Mouse (Mus musculus): ENCODE results near the gene Rtbdn. TPM values are rescaled to one million over a fixed set of nuclear protein-coding genes. Genes with fewer than 3 reads are reported as not detected.

The Rtbdn gene
- total RNA-seq, 2 experiments from 2014 or later = not detected

- ATAC-seq (replicated peaks; ENCODE audit: poor library complexity) = no peak
Observed at GRCm38 (mm10) chr8:84995680-84996079, 48.9 kb downstream of the Rtbdn start.

- no peak for ATAC-seq (replicated peaks; ENCODE audit: poor library complexity)
Observed at GRCm38 (mm10) chr8:84996978-84997377, 50.2 kb downstream of the Rtbdn start.

GRCm38 (mm10) chr8:84997649-84998295 is 51.0 kb downstream of the Rtbdn start:
- peak; percentile 100 for ATAC-seq (replicated peaks; ENCODE audit: poor library complexity)

Other genes with a start within 250 kb of the Rtbdn start
- 56.3 and 72.0 TPM in 2 replicates for gene Lyl1, start 245.5 kb upstream of the Rtbdn start, total RNA-seq (2015)
- 58.0 and 65.6 TPM in 2 replicates for gene Lyl1, start 245.5 kb upstream of the Rtbdn start, total RNA-seq (2017)
- 12.2 and 15.2 TPM in 2 replicates for gene G430095P16Rik, start 224.0 kb upstream of the Rtbdn start, total RNA-seq (2015)
- 3.7 and 8.5 TPM in 2 replicates for gene G430095P16Rik, start 224.0 kb upstream of the Rtbdn start, total RNA-seq (2017)
- gene Nfix, start 146.6 kb upstream of the Rtbdn start, total RNA-seq (2015) = 44.4 and 46.9 TPM in 2 replicates
- 12.0 and 15.7 TPM in 2 replicates for gene Nfix, start 146.6 kb upstream of the Rtbdn start, total RNA-seq (2017)
- gene Dand5, start 124.2 kb upstream of the Rtbdn start, total RNA-seq (2015) = 2.2 and 2.4 TPM in 2 replicates
- gene Dand5, start 124.2 kb upstream of the Rtbdn start, total RNA-seq (2017) = 1.7 and 4.0 TPM in 2 replicates
- gene Gadd45gip1, start 115.5 kb upstream of the Rtbdn start, total RNA-seq (2015) = 21.4 and 21.9 TPM in 2 replicates
- gene Gadd45gip1, start 115.5 kb upstream of the Rtbdn start, total RNA-seq (2017) = 51.2 and 57.4 TPM in 2 replicates
- gene Rad23a, start 106.3 kb upstream of the Rtbdn start, total RNA-seq (2015) = 30.2 and 34.4 TPM in 2 replicates
- gene Rad23a, start 106.3 kb upstream of the Rtbdn start, total RNA-seq (2017) = 26.2 and 26.3 TPM in 2 replicates
- gene Calr, start 100.1 kb upstream of the Rtbdn start, total RNA-seq (2015) = 1,060 and 1,133 TPM in 2 replicates
- 4,756 and 5,574 TPM in 2 replicates for gene Calr, start 100.1 kb upstream of the Rtbdn start, total RNA-seq (2017)
- 33.3 and 51.2 TPM in 2 replicates for gene Farsa, start 90.0 kb upstream of the Rtbdn start, total RNA-seq (2015)
- 173 and 193 TPM in 2 replicates for gene Farsa, start 90.0 kb upstream of the Rtbdn start, total RNA-seq (2017)
- 248 and 250 TPM in 2 replicates for gene Syce2, start 74.9 kb upstream of the Rtbdn start, total RNA-seq (2015)
- 130 and 139 TPM in 2 replicates for gene Syce2, start 74.9 kb upstream of the Rtbdn start, total RNA-seq (2017)
- gene Gcdh, start 53.1 kb upstream of the Rtbdn start, total RNA-seq (2015) = 17.4 and 19.0 TPM in 2 replicates
- gene Gcdh, start 53.1 kb upstream of the Rtbdn start, total RNA-seq (2017) = 27.8 TPM in 2 replicates
- gene Klf1, start 45.1 kb upstream of the Rtbdn start, total RNA-seq (2015) = 12.3 and 22.4 TPM in 2 replicates
- 14.0 and 30.8 TPM in 2 replicates for gene Klf1, start 45.1 kb upstream of the Rtbdn start, total RNA-seq (2017)
- gene Dnase2a, start 38.4 kb upstream of the Rtbdn start, total RNA-seq (2015) = 16.8 and 23.7 TPM in 2 replicates
- 52.7 and 73.5 TPM in 2 replicates for gene Dnase2a, start 38.4 kb upstream of the Rtbdn start, total RNA-seq (2017)
- gene Mast1, start 9.6 kb upstream of the Rtbdn start, total RNA-seq (2015) = not detected in 2 replicates
- gene Mast1, start 9.6 kb upstream of the Rtbdn start, total RNA-seq (2017) = 0.03 TPM in 1 of 2 replicates, not detected in the other
- gene Gm49661, start 22.4 kb downstream of the Rtbdn start, total RNA-seq (2015) = not detected in 2 replicates
- gene Gm49661, start 22.4 kb downstream of the Rtbdn start, total RNA-seq (2017) = not detected in 2 replicates
- 266 and 310 TPM in 2 replicates for gene Prdx2, start 22.6 kb downstream of the Rtbdn start, total RNA-seq (2015)
- 340 and 388 TPM in 2 replicates for gene Prdx2, start 22.6 kb downstream of the Rtbdn start, total RNA-seq (2017)
- 136 and 178 TPM in 2 replicates for gene Rnaseh2a, start 22.8 kb downstream of the Rtbdn start, total RNA-seq (2015)
- gene Rnaseh2a, start 22.8 kb downstream of the Rtbdn start, total RNA-seq (2017) = 109 and 162 TPM in 2 replicates
- gene Junb, start 31.7 kb downstream of the Rtbdn start, total RNA-seq (2015) = 14.7 and 26.1 TPM in 2 replicates
- gene Junb, start 31.7 kb downstream of the Rtbdn start, total RNA-seq (2017) = 38.9 and 57.5 TPM in 2 replicates
- 1.9 and 3.8 TPM in 2 replicates for gene Hook2, start 43.6 kb downstream of the Rtbdn start, total RNA-seq (2015)
- gene Hook2, start 43.6 kb downstream of the Rtbdn start, total RNA-seq (2017) = 7.2 and 8.5 TPM in 2 replicates
- gene Best2, start 67.5 kb downstream of the Rtbdn start, total RNA-seq (2015) = not detected in 2 replicates
- gene Best2, start 67.5 kb downstream of the Rtbdn start, total RNA-seq (2017) = not detected in 2 replicates
- 68.4 and 69.0 TPM in 2 replicates for gene Asna1, start 78.3 kb downstream of the Rtbdn start, total RNA-seq (2015)
- 78.2 and 83.7 TPM in 2 replicates for gene Asna1, start 78.3 kb downstream of the Rtbdn start, total RNA-seq (2017)
- gene Trir, start 79.8 kb downstream of the Rtbdn start, total RNA-seq (2015) = 132 and 138 TPM in 2 replicates
- gene Trir, start 79.8 kb downstream of the Rtbdn start, total RNA-seq (2017) = 212 and 224 TPM in 2 replicates
- gene Tnpo2, start 89.9 kb downstream of the Rtbdn start, total RNA-seq (2015) = 16.2 and 16.7 TPM in 2 replicates
- 20.4 and 22.0 TPM in 2 replicates for gene Tnpo2, start 89.9 kb downstream of the Rtbdn start, total RNA-seq (2017)
- gene Fbxw9, start 113.1 kb downstream of the Rtbdn start, total RNA-seq (2015) = 4.4 and 4.9 TPM in 2 replicates
- gene Fbxw9, start 113.1 kb downstream of the Rtbdn start, total RNA-seq (2017) = 3.2 and 3.5 TPM in 2 replicates
- not detected in 2 replicates for gene Gm5741, start 121.0 kb downstream of the Rtbdn start, total RNA-seq (2015)
- gene Gm5741, start 121.0 kb downstream of the Rtbdn start, total RNA-seq (2017) = not detected in 2 replicates
- gene Dhps, start 124.8 kb downstream of the Rtbdn start, total RNA-seq (2015) = 60.4 and 69.7 TPM in 2 replicates
- 24.6 and 24.7 TPM in 2 replicates for gene Dhps, start 124.8 kb downstream of the Rtbdn start, total RNA-seq (2017)
- gene Wdr83os, start 133.7 kb downstream of the Rtbdn start, total RNA-seq (2015) = 159 and 193 TPM in 2 replicates
- gene Wdr83os, start 133.7 kb downstream of the Rtbdn start, total RNA-seq (2017) = 40.3 and 41.4 TPM in 2 replicates
- 33.1 and 44.3 TPM in 2 replicates for gene Wdr83, start 134.3 kb downstream of the Rtbdn start, total RNA-seq (2015)
- 23.5 and 33.7 TPM in 2 replicates for gene Wdr83, start 134.3 kb downstream of the Rtbdn start, total RNA-seq (2017)
- gene Man2b1, start 136.3 kb downstream of the Rtbdn start, total RNA-seq (2015) = 86.9 and 95.2 TPM in 2 replicates
- 60.2 and 69.6 TPM in 2 replicates for gene Man2b1, start 136.3 kb downstream of the Rtbdn start, total RNA-seq (2017)
- gene Zfp791, start 176.1 kb downstream of the Rtbdn start, total RNA-seq (2015) = not detected in 2 replicates
- not detected in 2 replicates for gene Zfp791, start 176.1 kb downstream of the Rtbdn start, total RNA-seq (2017)
- not detected in 2 replicates for gene Cks1brt, start 204.9 kb downstream of the Rtbdn start, total RNA-seq (2015)
- 0.08 TPM in 1 of 2 replicates, not detected in the other for gene Cks1brt, start 204.9 kb downstream of the Rtbdn start, total RNA-seq (2017)

Data from megakaryocyte progenitor cell, adult 5-6 weeks (primary cell).